Mouse (Mus musculus): ENCODE results near the gene Dgki. TPM values are rescaled to one million over a fixed set of nuclear protein-coding genes. Genes with fewer than 3 reads are reported as not detected.

Gene Dgki
- polyA plus RNA-seq, 1 experiment from 2014 or later, result 1.0 TPM

- Histone ChIP-seq H3K27me3 (ENCODE audit: poor library complexity, severe bottlenecking) (no peaks in the 10 kb centered on the region), H3K9me3 (no peaks in the 10 kb centered on the region), H3K4me3 (no peak overlapping the region), H3K27ac (peak overlapping the region; percentile 56; the same call in 1 of the 2 replicates), H3K36me3 (replicated peaks) (no peaks in the 10 kb centered on the region), H3K4me1 (peaks cover 53% of the 10 kb centered on the region)
- no peak for DNase-seq (ENCODE audit: extremely low spot score, low spot score)
- WGBS, result 46% methylated on average over 10 of the region's 10 CpGs
These were observed 84.3 kb downstream of the Dgki start for GRCm38 (mm10) chr6:37215655-37216054.

GRCm38 (mm10) chr6:37212930-37213329 is 87.1 kb downstream of the Dgki start:
- peak overlapping the region; percentile 70 for H3K27ac ChIP-seq
- H3K27me3 ChIP-seq (ENCODE audit: poor library complexity, severe bottlenecking), result no peaks in the 10 kb centered on the region
- H3K36me3 ChIP-seq (replicated peaks), result no peaks in the 10 kb centered on the region
- H3K9me3 ChIP-seq, result no peaks in the 10 kb centered on the region
- H3K4me3 ChIP-seq, result no peak overlapping the region
- H3K4me1 ChIP-seq, result peaks cover 58% of the 10 kb centered on the region
- DNase-seq (ENCODE audit: extremely low spot score, low spot score), result no peak
- 62% methylated on average over 4 of the region's 4 CpGs for WGBS

- Histone ChIP-seq H3K27ac (peak overlapping the region; percentile 62; the same call in 1 of the 2 replicates), H3K4me1 (peaks cover 56% of the 10 kb centered on the region), H3K36me3 (replicated peaks) (no peaks in the 10 kb centered on the region), H3K27me3 (ENCODE audit: poor library complexity, severe bottlenecking) (no peaks in the 10 kb centered on the region), H3K9me3 (no peaks in the 10 kb centered on the region), H3K4me3 (no peak overlapping the region)
- DNase-seq (ENCODE audit: extremely low spot score, low spot score), result no peak
- WGBS, result 42% methylated on average over 9 of the region's 9 CpGs
These were observed 88.3 kb downstream of the Dgki start for GRCm38 (mm10) chr6:37211545-37212247.

- no peaks in the 10 kb centered on the region for H3K27me3 ChIP-seq (ENCODE audit: poor library complexity, severe bottlenecking)
- no peak overlapping the region for H3K27ac ChIP-seq
- no peaks in the 10 kb centered on the region for H3K36me3 ChIP-seq (replicated peaks)
- no peaks in the 10 kb centered on the region for H3K4me1 ChIP-seq
- WGBS, result 71% methylated on average over 4 of the region's 4 CpGs
- H3K9me3 ChIP-seq, result no peaks in the 10 kb centered on the region
- no peak overlapping the region for H3K4me3 ChIP-seq
- no peak for DNase-seq (ENCODE audit: extremely low spot score, low spot score)
These were observed 97.1 kb downstream of the Dgki start for GRCm38 (mm10) chr6:37202901-37203300.

GRCm38 (mm10) chr6:37200840-37201239 is 99.1 kb downstream of the Dgki start:
- 87% methylated on average over 5 of the region's 5 CpGs for WGBS

GRCm38 (mm10) chr6:37199502-37199901 is 100.5 kb downstream of the Dgki start:
- Histone ChIP-seq H3K27me3 (ENCODE audit: poor library complexity, severe bottlenecking) (no peaks in the 10 kb centered on the region), H3K36me3 (replicated peaks) (no peaks in the 10 kb centered on the region), H3K9me3 (no peaks in the 10 kb centered on the region), H3K4me3 (no peak overlapping the region), H3K27ac (no peak overlapping the region), H3K4me1 (no peaks in the 10 kb centered on the region)
- DNase-seq (ENCODE audit: extremely low spot score, low spot score), result no peak
- WGBS, result 89% methylated on average over 3 of the region's 3 CpGs

More at GRCm38 (mm10) chr6:37200840-37201239, 99.1 kb downstream of the Dgki start:
- Histone ChIP-seq H3K27ac (no peak overlapping the region), H3K9me3 (no peaks in the 10 kb centered on the region), H3K4me1 (no peaks in the 10 kb centered on the region), H3K27me3 (ENCODE audit: poor library complexity, severe bottlenecking) (no peaks in the 10 kb centered on the region), H3K36me3 (replicated peaks) (no peaks in the 10 kb centered on the region), H3K4me3 (no peak overlapping the region)
- no peak for DNase-seq (ENCODE audit: extremely low spot score, low spot score)

- H3K9me3 ChIP-seq, result no peaks in the 10 kb centered on the region
- no peaks in the 10 kb centered on the region for H3K27me3 ChIP-seq (ENCODE audit: poor library complexity, severe bottlenecking)
- no peak overlapping the region for H3K27ac ChIP-seq
- H3K36me3 ChIP-seq (replicated peaks), result no peaks in the 10 kb centered on the region
- H3K4me3 ChIP-seq, result no peak overlapping the region
- 78% methylated on average over 13 of the region's 13 CpGs for WGBS
- H3K4me1 ChIP-seq, result no peaks in the 10 kb centered on the region
- no peak for DNase-seq (ENCODE audit: extremely low spot score, low spot score)
These were observed 102.2 kb downstream of the Dgki start for GRCm38 (mm10) chr6:37197745-37198144.

- Histone ChIP-seq H3K4me1 (no peaks in the 10 kb centered on the region), H3K36me3 (replicated peaks) (no peaks in the 10 kb centered on the region), H3K27me3 (ENCODE audit: poor library complexity, severe bottlenecking) (no peaks in the 10 kb centered on the region), H3K27ac (no peak overlapping the region), H3K9me3 (no peaks in the 10 kb centered on the region), H3K4me3 (no peak overlapping the region)
- whole genome bisulfite sequencing, result 89% methylated on average over 5 of the region's 5 CpGs
- no peak for DNase-seq (ENCODE audit: extremely low spot score, low spot score)
These were observed 103.1 kb downstream of the Dgki start for GRCm38 (mm10) chr6:37196870-37197269.

- Histone ChIP-seq H3K4me1 (no peaks in the 10 kb centered on the region), H3K27ac (no peak overlapping the region), H3K4me3 (no peak overlapping the region), H3K27me3 (ENCODE audit: poor library complexity, severe bottlenecking) (no peaks in the 10 kb centered on the region), H3K36me3 (replicated peaks) (no peaks in the 10 kb centered on the region), H3K9me3 (no peaks in the 10 kb centered on the region)
- DNase-seq (ENCODE audit: extremely low spot score, low spot score), result no peak
- WGBS, result 89% methylated on average over 4 of the region's 4 CpGs
These were observed 104.2 kb downstream of the Dgki start for GRCm38 (mm10) chr6:37195766-37196165.

GRCm38 (mm10) chr6:37181961-37182360 is 118.0 kb downstream of the Dgki start:
- Histone ChIP-seq H3K27ac (no peak overlapping the region), H3K4me3 (no peak overlapping the region), H3K9me3 (no peaks in the 10 kb centered on the region), H3K36me3 (replicated peaks) (no peaks in the 10 kb centered on the region), H3K27me3 (ENCODE audit: poor library complexity, severe bottlenecking) (no peaks in the 10 kb centered on the region), H3K4me1 (no peaks in the 10 kb centered on the region)
- 85% methylated on average over 4 of the region's 4 CpGs for WGBS
- no peak for DNase-seq (ENCODE audit: extremely low spot score, low spot score)

GRCm38 (mm10) chr6:37171149-37171832 is 128.7 kb downstream of the Dgki start:
- Histone ChIP-seq H3K27ac (no peak overlapping the region), H3K27me3 (ENCODE audit: poor library complexity, severe bottlenecking) (peaks cover 10% of the 10 kb centered on the region; the same call in 1 of the 2 replicates), H3K4me3 (no peak overlapping the region), H3K36me3 (replicated peaks) (no peaks in the 10 kb centered on the region), H3K9me3 (0 out of 2 replicates have a peak, but pooled peaks cover 3% of the 10 kb centered on the region), H3K4me1 (peaks cover 7% of the 10 kb centered on the region; the same call in 1 of the 2 replicates)
- whole genome bisulfite sequencing, result 75% methylated on average over 12 of the region's 12 CpGs
- DNase-seq (ENCODE audit: extremely low spot score, low spot score), result no peak

GRCm38 (mm10) chr6:37158880-37159279 is 141.1 kb downstream of the Dgki start:
- 77% methylated on average over 3 of the region's 3 CpGs for WGBS
- Histone ChIP-seq H3K4me1 (no peaks in the 10 kb centered on the region), H3K27me3 (ENCODE audit: poor library complexity, severe bottlenecking) (no peaks in the 10 kb centered on the region), H3K27ac (no peak overlapping the region), H3K4me3 (no peak overlapping the region), H3K36me3 (replicated peaks) (no peaks in the 10 kb centered on the region), H3K9me3 (no peaks in the 10 kb centered on the region)
- DNase-seq (ENCODE audit: extremely low spot score, low spot score), result no peak

GRCm38 (mm10) chr6:37154051-37154450 is 145.9 kb downstream of the Dgki start:
- no peaks in the 10 kb centered on the region for H3K36me3 ChIP-seq (replicated peaks)
- H3K27me3 ChIP-seq (ENCODE audit: poor library complexity, severe bottlenecking), result no peaks in the 10 kb centered on the region
- H3K4me1 ChIP-seq, result no peaks in the 10 kb centered on the region
- DNase-seq (ENCODE audit: extremely low spot score, low spot score), result no peak
- no peak overlapping the region for H3K4me3 ChIP-seq
- WGBS, result 93% methylated on average over 1 of the region's 1 CpGs
- no peaks in the 10 kb centered on the region for H3K9me3 ChIP-seq
- H3K27ac ChIP-seq, result no peak overlapping the region

Data from forebrain, embryonic 10.5 days (tissue).